Mouse (Mus musculus) embryonic facial prominence, embryonic 14.5 days (tissue): Measurements from ENCODE around the gene Eps8. TPM values are rescaled to one million over a fixed set of nuclear protein-coding genes. Genes with fewer than 3 reads are reported as not detected.
A peak's percentile ranks its signal among the peaks of the same experiment; 100 is the strongest.

Experiments
- ATAC-seq: fragments of 200-750 bp; cut with Nextera tagmentation; 2 replicates; pipeline ENCODE4 v1.8.0; 2017; ENCODE audit warnings: low read depth, moderate number of reproducible peaks, moderate TSS enrichment
- DNase-seq: peaks from one replicate; pipeline ENCODE4 v3.0.0-alpha.2; 2015; ENCODE audit warnings: low spot score
- H3K27ac ChIP-seq: fragments of 300-500 bp; sonication (generic); replicated peaks from 2 replicates; pipeline ENCODE4 v1.5.1; 2014; ENCODE audit warnings: low read depth, mild to moderate bottlenecking, low read length, moderate library complexity
- H3K27me3 ChIP-seq: fragments of 300-500 bp; sonication (generic); replicated peaks from 2 replicates; pipeline ENCODE4 v1.6.1; 2014; ENCODE audit warnings: low read length; ENCODE audit not compliant: control insufficient read depth, insufficient read depth
- H3K36me3 ChIP-seq: fragments of 300-500 bp; sonication (generic); 2 replicates; pipeline ENCODE4 v1.6.1; 2014; ENCODE audit warnings: low read length, mixed read lengths; ENCODE audit not compliant: control insufficient read depth, insufficient read depth
- H3K4me1 ChIP-seq: fragments of 300-500 bp; sonication (generic); 2 replicates; pipeline ENCODE4 v1.6.1; 2014; ENCODE audit warnings: antibody characterized with exemption, low read length; ENCODE audit not compliant: control insufficient read depth, insufficient read depth
- H3K4me2 ChIP-seq: fragments of 300-500 bp; sonication (generic); 2 replicates; pipeline ENCODE4 v1.6.1; 2014; ENCODE audit warnings: low read depth, mild to moderate bottlenecking, low read length, moderate library complexity, mixed read lengths
- H3K4me3 ChIP-seq: fragments of 300-500 bp; sonication (generic); 2 replicates; pipeline ENCODE4 v1.5.1; 2014; ENCODE audit warnings: low read depth, mild to moderate bottlenecking, low read length
- H3K9ac ChIP-seq: fragments of 300-500 bp; sonication (generic); 2 replicates; pipeline ENCODE4 v1.6.1; 2014; ENCODE audit warnings: low read depth, mild to moderate bottlenecking, low read length, moderate library complexity, mixed read lengths
- H3K9me3 ChIP-seq: fragments of 300-500 bp; sonication (generic); 2 replicates; pipeline ENCODE4 v1.6.1; 2016; ENCODE audit warnings: low read length; ENCODE audit not compliant: control insufficient read depth
- WGBS: fragments of 180-500 bp; shearing (Covaris S2); extraction: QIAGEN DNeasy Blood & Tissue Kit; methylation state at CpG from one replicate; pipeline ENCODE4 v1.1.7; 2014; 5-methylcytosine and 5-hydroxymethylcytosine counted together
- polyA plus RNA-seq: library from polyadenylated mRNA; unstranded; fragments of >200 nt; fragmentation: Nextera tagmentation; extraction: Ambion mirVana; gene quantifications from 2 replicates; pipeline ENCODE4 v1.2.1, GENCODE M21; 2014

Eps8 gene
- polyA plus RNA-seq, 1 experiment from 2014 or later, result 28.7 TPM

- Histone ChIP-seq H3K9ac (no peak overlapping the region), H3K4me2 (no peak overlapping the region), H3K4me3 (no peak overlapping the region), H3K27me3 (no peaks in the 10 kb centered on the region), H3K27ac (no peak overlapping the region), H3K36me3 (no peaks in the 10 kb centered on the region), H3K9me3 (no peaks in the 10 kb centered on the region), H3K4me1 (peaks cover 5% of the 10 kb centered on the region)
- ATAC-seq (no peak), DNase-seq (no peak)
- WGBS, result 100% methylated on average over 1 of the region's 1 CpGs
These were observed 13.0 kb downstream of the Eps8 start for GRCm38 (mm10) chr6:137641642-137642041.

- no peaks in the 10 kb centered on the region for H3K27me3 ChIP-seq
- no peaks in the 10 kb centered on the region for H3K36me3 ChIP-seq
- H3K4me2 ChIP-seq, result no peak overlapping the region
- H3K4me3 ChIP-seq, result no peak overlapping the region
- H3K27ac ChIP-seq, result no peak overlapping the region
- DNase-seq (no peak), ATAC-seq (no peak)
- H3K9me3 ChIP-seq, result no peaks in the 10 kb centered on the region
- no peak overlapping the region for H3K9ac ChIP-seq
- peaks cover 4% of the 10 kb centered on the region for H3K4me1 ChIP-seq
- WGBS, result 86% methylated on average over 11 of the region's 11 CpGs
These were observed 15.7 kb downstream of the Eps8 start for GRCm38 (mm10) chr6:137638834-137639567.

GRCm38 (mm10) chr6:137637443-137637842, 17.2 kb downstream of the Eps8 start:
- Histone ChIP-seq H3K4me2 (no peak overlapping the region), H3K27me3 (no peaks in the 10 kb centered on the region), H3K9me3 (no peaks in the 10 kb centered on the region), H3K27ac (0 out of 2 replicates have a peak overlapping the region, but pooled peaks have one; percentile 28), H3K36me3 (no peaks in the 10 kb centered on the region), H3K9ac (no peak overlapping the region), H3K4me3 (no peak overlapping the region), H3K4me1 (peaks cover 14% of the 10 kb centered on the region)
- 38% methylated on average over 7 of the region's 7 CpGs for WGBS
- ATAC-seq (no peak), DNase-seq (no peak)

- no peak overlapping the region for H3K4me2 ChIP-seq
- WGBS, result 71% methylated on average over 5 of the region's 5 CpGs
- ATAC-seq (no peak), DNase-seq (no peak)
- H3K4me1 ChIP-seq, result peaks cover 14% of the 10 kb centered on the region
- H3K27ac ChIP-seq, result no peak overlapping the region
- H3K4me3 ChIP-seq, result no peak overlapping the region
- H3K9ac ChIP-seq, result no peak overlapping the region
- H3K36me3 ChIP-seq, result no peaks in the 10 kb centered on the region
- H3K9me3 ChIP-seq, result no peaks in the 10 kb centered on the region
- no peaks in the 10 kb centered on the region for H3K27me3 ChIP-seq
These were observed 18.5 kb downstream of the Eps8 start for GRCm38 (mm10) chr6:137636131-137636530.

GRCm38 (mm10) chr6:137633626-137634025, 21.1 kb downstream of the Eps8 start:
- ATAC-seq, result peak; percentile 33; the same call in 1 of the 2 replicates
- H3K36me3 ChIP-seq, result no peaks in the 10 kb centered on the region
- 11% methylated on average over 4 of the region's 4 CpGs for WGBS
- DNase-seq, result peak; percentile 62
- no peak overlapping the region for H3K9ac ChIP-seq
- H3K9me3 ChIP-seq, result no peaks in the 10 kb centered on the region
- no peak overlapping the region for H3K27ac ChIP-seq
- H3K27me3 ChIP-seq, result no peaks in the 10 kb centered on the region
- H3K4me2 ChIP-seq, result 0 out of 2 replicates have a peak overlapping the region, but pooled peaks have one; percentile 1
- H3K4me1 ChIP-seq, result peaks cover 14% of the 10 kb centered on the region
- H3K4me3 ChIP-seq, result no peak overlapping the region

- H3K27ac ChIP-seq, result no peak overlapping the region; the same call in 1 of the 2 replicates
- ATAC-seq (no peak), DNase-seq (no peak)
- no peaks in the 10 kb centered on the region for H3K9me3 ChIP-seq
- H3K9ac ChIP-seq, result no peak overlapping the region; the same call in 1 of the 2 replicates
- H3K36me3 ChIP-seq, result no peaks in the 10 kb centered on the region
- 66% methylated on average over 8 of the region's 8 CpGs for WGBS
- no peaks in the 10 kb centered on the region for H3K27me3 ChIP-seq
- peaks cover 14% of the 10 kb centered on the region for H3K4me1 ChIP-seq
- no peak overlapping the region for H3K4me2 ChIP-seq
- H3K4me3 ChIP-seq, result no peak overlapping the region
These were observed 21.6 kb downstream of the Eps8 start for GRCm38 (mm10) chr6:137633121-137633520.

- Histone ChIP-seq H3K4me1 (peaks cover 10% of the 10 kb centered on the region), H3K27ac (no peak overlapping the region), H3K9ac (no peak overlapping the region), H3K27me3 (no peaks in the 10 kb centered on the region), H3K9me3 (no peaks in the 10 kb centered on the region), H3K4me3 (no peak overlapping the region), H3K36me3 (no peaks in the 10 kb centered on the region), H3K4me2 (no peak overlapping the region)
- ATAC-seq, result no peak
- WGBS, result 83% methylated on average over 13 of the region's 13 CpGs
- no peak for DNase-seq
These were observed 24.3 kb downstream of the Eps8 start for GRCm38 (mm10) chr6:137630387-137630786.

GRCm38 (mm10) chr6:137629603-137630231, 25.0 kb downstream of the Eps8 start:
- no peak overlapping the region for H3K4me2 ChIP-seq
- H3K9me3 ChIP-seq, result no peaks in the 10 kb centered on the region
- H3K9ac ChIP-seq, result no peak overlapping the region
- no peak overlapping the region for H3K4me3 ChIP-seq
- H3K27ac ChIP-seq, result no peak overlapping the region
- WGBS, result 59% methylated on average over 13 of the region's 13 CpGs
- peak; percentile 28 for DNase-seq
- ATAC-seq, result no peak
- H3K27me3 ChIP-seq, result no peaks in the 10 kb centered on the region
- H3K4me1 ChIP-seq, result peaks cover 10% of the 10 kb centered on the region
- H3K36me3 ChIP-seq, result no peaks in the 10 kb centered on the region
